Mouse (Mus musculus) neutrophil, adult 5-6 weeks (primary cell): ENCODE data around the gene Psmd4. TPM values are rescaled to one million over a fixed set of nuclear protein-coding genes. Genes with fewer than 3 reads are reported as not detected.
A peak's percentile ranks its signal among the peaks of the same experiment; 100 is the strongest.
"Not testable (repeated sequence)": the region's sequence is repeated elsewhere in the genome, so short reads cannot be mapped to it uniquely, and the experiment has no call there.

Experiments
- ATAC-seq: fragments of 151-379, 151-347 bp; 2 replicates; pipeline ENCODE4 v1.8.0; 2017; ENCODE audit warnings: mild to moderate bottlenecking, moderate TSS enrichment; ENCODE audit not compliant: insufficient number of reproducible peaks, poor library complexity, low FRiP score, severe bottlenecking; ENCODE audit errors: extremely low read depth
- total RNA-seq: library from RNA; stranded (forward); fragments of 200-1000 nt; gene quantifications from 2 replicates; pipeline ENCODE4 v1.2.3, GENCODE M21; 2017

Psmd4 gene
- total RNA-seq = 163 and 195 TPM in 2 replicates

DNA sequence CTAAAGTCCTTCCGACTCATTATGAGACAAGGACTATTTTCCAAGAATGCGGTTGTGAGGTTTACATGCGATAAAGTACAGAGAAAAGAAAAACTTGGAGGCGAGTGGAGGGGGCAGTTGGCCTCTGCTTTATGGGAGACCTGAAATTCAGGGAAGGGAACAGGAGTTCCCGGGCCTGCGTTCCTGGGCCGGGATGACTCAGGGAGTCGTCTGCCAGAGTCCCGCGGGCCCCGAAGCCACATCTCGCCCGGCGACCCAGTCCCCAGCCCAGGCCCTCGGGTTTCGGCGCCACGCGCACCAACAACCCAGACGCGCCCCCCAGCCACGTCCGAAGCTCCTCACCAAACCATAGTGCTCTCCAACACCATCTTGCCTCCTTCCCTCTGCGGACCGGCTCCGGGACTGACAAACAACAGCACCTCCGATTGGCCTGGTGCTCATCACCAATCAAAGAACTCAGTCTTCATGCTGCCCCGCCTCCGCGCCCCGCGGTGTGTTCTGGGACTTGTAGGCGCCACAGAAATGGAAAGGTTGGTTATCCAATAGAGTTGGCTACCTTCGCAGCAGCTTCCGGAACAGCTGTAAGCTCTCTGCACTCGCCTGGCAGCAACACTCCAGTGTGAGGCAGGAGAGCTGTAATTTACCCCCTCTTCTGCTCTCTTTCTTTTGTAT is at the start of gene Psmd4:
Psmd4 (minus strand) TSS at position 449 of the 672 bp plus-strand sequence.
- ATAC-seq = peak; percentile 99

- no peak for ATAC-seq
Measured at GRCm38 (mm10) chr3:95088071-95088470, 45.7 kb upstream of the Psmd4 start.

- no peak for ATAC-seq
Measured at GRCm38 (mm10) chr3:95071606-95072005, 29.2 kb upstream of the Psmd4 start.

DNA sequence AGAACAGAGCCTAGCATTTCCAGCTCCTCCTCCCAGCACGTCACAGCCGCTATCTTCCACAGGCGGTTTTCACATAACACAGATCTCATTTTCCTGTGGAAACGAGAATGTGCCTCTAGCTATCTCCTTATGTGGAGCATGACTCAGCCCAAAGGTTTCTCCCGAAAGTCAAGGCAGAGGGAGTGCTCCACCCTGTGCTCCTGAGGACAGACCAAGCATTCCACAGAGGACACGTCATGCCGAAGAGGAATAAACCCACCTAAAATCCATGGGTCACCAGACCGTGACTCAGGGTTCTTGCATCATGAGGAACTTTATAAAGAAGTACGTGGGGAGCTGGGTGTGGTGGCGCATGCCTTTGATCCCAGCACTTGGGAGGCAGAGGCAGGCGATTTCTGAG is 24.2 kb upstream of the Psmd4 start:
- no peak for ATAC-seq

GRCm38 (mm10) chr3:95066095-95066494 is 23.7 kb upstream of the Psmd4 start:
- no peak for ATAC-seq

- ATAC-seq = no peak
Measured at GRCm38 (mm10) chr3:95065553-95065952, 23.1 kb upstream of the Psmd4 start.

GRCm38 (mm10) chr3:95063741-95064140 is 21.3 kb upstream of the Psmd4 start:
- ATAC-seq = no peak

GRCm38 (mm10) chr3:95058078-95058477 is 15.7 kb upstream of the Psmd4 start:
- ATAC-seq = no peak

- ATAC-seq = no peak
Measured at GRCm38 (mm10) chr3:95056275-95056674, 13.9 kb upstream of the Psmd4 start.

DNA sequence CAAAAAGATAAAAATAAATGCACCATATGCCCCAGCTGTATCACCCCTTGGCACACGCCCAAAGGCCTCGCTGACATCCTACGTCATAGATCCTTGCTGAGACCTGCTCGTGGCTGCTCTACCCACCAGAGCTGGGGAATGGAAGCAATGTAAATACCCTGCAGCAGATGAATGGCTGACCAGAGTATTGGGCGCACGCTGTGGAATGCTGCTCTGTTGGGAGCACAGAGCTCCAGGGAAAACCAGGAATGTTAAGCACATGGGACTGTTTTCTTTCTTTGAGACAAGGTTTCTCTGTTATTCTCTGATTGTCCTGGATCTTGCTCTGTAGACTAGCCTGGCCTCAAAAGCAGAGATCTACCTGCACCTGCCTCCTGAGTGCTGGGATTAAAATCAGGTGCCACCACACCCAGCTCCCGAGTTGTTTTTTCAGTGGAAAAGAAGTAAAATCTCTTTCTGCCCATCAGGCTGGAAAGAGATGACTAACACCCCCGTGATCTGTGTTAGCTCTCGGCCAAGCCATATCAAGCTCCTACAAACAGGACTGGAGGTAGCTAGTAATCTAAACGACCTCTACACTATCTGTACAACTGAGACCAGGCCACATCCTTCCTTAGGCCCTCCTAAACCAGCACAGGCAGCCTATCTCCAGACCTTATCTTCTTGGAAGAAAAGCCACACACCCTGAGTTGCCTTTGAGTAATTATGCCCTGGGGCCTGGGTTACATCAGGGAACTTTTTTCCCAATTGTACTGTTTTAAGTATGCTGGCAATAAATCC is 12.3 kb upstream of the Psmd4 start:
- no peak for ATAC-seq

GRCm38 (mm10) chr3:95053701-95054100 is 11.3 kb upstream of the Psmd4 start:
- ATAC-seq = peak; percentile 81

DNA sequence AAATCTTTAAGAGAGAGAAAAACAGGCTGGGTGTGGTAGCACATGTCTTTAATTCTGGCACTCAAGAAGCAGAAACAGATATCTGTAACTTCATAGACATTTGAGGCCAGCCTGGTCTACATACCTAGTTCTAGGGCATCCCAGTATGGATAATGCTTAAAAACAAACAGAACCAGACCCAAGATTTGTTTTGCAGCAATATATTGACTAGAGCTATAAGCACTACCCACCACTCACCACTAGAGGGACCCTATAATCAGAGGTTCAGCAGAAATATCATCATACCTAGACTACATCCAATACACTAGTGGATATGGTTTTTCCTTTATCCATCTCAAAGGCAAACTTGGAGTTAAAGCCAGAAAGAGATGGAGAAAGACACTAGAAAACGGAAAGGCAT is 10.5 kb upstream of the Psmd4 start:
- peak; percentile 79 for ATAC-seq

- no peak for ATAC-seq
Measured at GRCm38 (mm10) chr3:95047914-95048313, 5.5 kb upstream of the Psmd4 start.

DNA sequence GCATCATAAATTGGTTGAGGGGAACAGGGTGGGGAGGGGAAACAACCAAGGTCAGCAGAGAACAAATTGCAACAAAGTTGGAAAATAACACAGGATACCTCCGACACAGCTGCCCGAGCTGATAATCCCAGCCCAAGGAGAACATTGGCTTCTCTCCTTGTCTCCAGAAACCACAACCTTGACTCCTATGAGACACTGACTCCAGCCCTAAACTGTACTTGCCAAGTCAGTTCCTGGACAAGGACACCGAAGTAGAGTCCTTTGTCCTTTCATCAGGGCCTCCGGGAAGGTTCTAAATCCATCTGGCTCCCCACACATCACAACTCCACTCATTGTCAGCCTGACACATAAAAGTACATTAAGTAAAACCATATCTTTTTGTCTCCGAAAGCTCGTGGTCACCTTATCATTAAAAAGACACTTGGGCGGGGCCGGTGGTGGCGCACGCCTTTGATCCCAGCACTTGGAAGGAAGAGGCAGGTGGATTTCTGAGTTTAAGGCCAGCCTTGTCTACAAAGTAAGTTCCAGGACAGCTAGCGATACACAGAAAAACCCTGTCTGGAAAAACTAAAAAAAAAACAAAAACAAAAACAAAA is 4.1 kb upstream of the Psmd4 start:
- no peak for ATAC-seq

DNA sequence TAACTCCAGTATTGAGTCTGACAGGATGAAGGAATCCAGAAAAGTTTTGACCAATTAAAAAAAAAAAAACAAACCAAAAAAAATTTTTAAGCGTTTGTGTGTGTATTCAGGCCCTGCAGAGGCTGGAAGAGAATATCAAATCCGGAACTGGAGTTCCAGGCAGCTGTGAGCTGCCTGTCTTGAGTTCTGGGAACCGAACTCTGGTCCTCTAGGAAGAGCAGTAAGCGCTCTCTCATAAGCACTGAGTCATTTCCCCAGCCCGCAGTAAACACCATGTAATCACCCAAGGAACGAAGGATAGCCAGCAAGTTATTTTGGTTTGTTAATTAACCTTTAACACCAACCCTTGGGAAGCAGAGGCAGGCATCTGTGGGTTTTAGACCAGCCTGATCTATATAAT is 837 bp upstream of the Psmd4 start:
- no peak for ATAC-seq

DNA sequence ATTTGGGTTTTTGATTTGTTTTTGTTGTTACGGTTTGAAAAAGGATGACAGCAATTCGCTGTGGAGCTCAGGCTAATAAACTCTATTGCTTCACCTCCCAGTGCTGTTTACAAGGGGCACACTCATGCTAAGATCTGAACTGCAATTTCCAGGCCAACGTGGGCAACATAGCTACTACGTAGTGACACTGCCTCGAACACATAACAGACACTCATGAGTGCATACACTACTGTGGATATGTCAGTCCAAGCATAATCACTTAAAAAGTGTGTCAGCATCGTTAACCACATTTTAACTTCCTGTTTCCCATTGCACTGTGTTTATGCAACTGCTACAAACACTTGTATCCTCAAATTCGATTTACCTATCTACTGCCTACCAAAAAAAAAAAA is 420 bp upstream of the Psmd4 start:
- ATAC-seq = peak; percentile 68

- no peak for ATAC-seq
Measured at GRCm38 (mm10) chr3:95041625-95042024, 789 bp downstream of the Psmd4 start.

GRCm38 (mm10) chr3:95029953-95030352 is 12.5 kb downstream of the Psmd4 start:
- ATAC-seq = no peak

- not testable (repeated sequence) for ATAC-seq
Measured at GRCm38 (mm10) chr3:95029291-95029827, 13.1 kb downstream of the Psmd4 start.

DNA sequence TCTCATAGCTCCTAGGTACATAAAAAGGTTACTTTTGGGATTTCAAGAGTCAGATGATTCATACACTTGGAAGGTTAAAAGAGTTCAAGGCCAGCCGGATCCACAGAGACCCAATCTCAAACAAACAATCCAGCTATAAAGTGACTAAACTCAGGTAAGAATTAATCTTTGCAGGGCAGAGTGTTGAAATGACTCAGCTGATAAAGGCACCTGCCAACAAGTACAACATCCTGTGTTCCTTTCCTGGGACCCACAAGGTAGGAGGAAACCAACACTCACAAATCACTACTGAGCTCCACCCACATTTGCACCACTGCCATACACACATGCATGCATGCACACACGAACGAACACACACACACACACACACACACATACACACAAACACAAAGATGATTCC is 13.8 kb downstream of the Psmd4 start:
- ATAC-seq = no peak
